Mouse (Mus musculus): ENCODE results near the gene Tm2d3. TPM values are rescaled to one million over a fixed set of nuclear protein-coding genes. Genes with fewer than 3 reads are reported as not detected.

Gene Tm2d3
- polyA plus RNA-seq, 1 experiment from 2014 or later, result 93.5 TPM

GRCm38 (mm10) chr7:65663886-65664285 lies 27.1 kb upstream of the Tm2d3 start:
- H3K9ac ChIP-seq (replicated peaks; ENCODE audit: low read depth, low read length), result no peak overlapping the region
- no peak overlapping the region for H3K27ac ChIP-seq (ENCODE audit: low read depth, low read length)
- H3K4me2 ChIP-seq (ENCODE audit: low read depth, low read length), result no peak overlapping the region
- no peak for ATAC-seq (ENCODE audit: low read depth)
- H3K9me3 ChIP-seq (ENCODE audit: control insufficient read depth, low read length), result no peaks in the 10 kb centered on the region
- H3K27me3 ChIP-seq (ENCODE audit: control insufficient read depth, insufficient read depth, low read length), result no peaks in the 10 kb centered on the region
- WGBS, result 90% methylated on average over 14 of the region's 14 CpGs
- peaks cover 6% of the 10 kb centered on the region; the same call in 1 of the 2 replicates for H3K36me3 ChIP-seq (ENCODE audit: control insufficient read depth, insufficient read depth, low read length)
- no peaks in the 10 kb centered on the region for H3K4me1 ChIP-seq (ENCODE audit: control insufficient read depth, insufficient read depth, low read length)
- no peak overlapping the region for H3K4me3 ChIP-seq (ENCODE audit: low read depth, low read length)

GRCm38 (mm10) chr7:65667491-65667890 lies 23.5 kb upstream of the Tm2d3 start:
- H3K4me2 ChIP-seq (ENCODE audit: low read depth, low read length), result no peak overlapping the region
- no peaks in the 10 kb centered on the region for H3K4me1 ChIP-seq (ENCODE audit: control insufficient read depth, insufficient read depth, low read length)
- no peaks in the 10 kb centered on the region for H3K9me3 ChIP-seq (ENCODE audit: control insufficient read depth, low read length)
- no peak overlapping the region for H3K9ac ChIP-seq (replicated peaks; ENCODE audit: low read depth, low read length)
- no peak overlapping the region for H3K27ac ChIP-seq (ENCODE audit: low read depth, low read length)
- ATAC-seq (ENCODE audit: low read depth), result no peak
- H3K4me3 ChIP-seq (ENCODE audit: low read depth, low read length), result no peak overlapping the region
- peaks cover 8% of the 10 kb centered on the region for H3K36me3 ChIP-seq (ENCODE audit: control insufficient read depth, insufficient read depth, low read length)
- H3K27me3 ChIP-seq (ENCODE audit: control insufficient read depth, insufficient read depth, low read length), result no peaks in the 10 kb centered on the region
- 96% methylated on average over 6 of the region's 6 CpGs for WGBS

DNA sequence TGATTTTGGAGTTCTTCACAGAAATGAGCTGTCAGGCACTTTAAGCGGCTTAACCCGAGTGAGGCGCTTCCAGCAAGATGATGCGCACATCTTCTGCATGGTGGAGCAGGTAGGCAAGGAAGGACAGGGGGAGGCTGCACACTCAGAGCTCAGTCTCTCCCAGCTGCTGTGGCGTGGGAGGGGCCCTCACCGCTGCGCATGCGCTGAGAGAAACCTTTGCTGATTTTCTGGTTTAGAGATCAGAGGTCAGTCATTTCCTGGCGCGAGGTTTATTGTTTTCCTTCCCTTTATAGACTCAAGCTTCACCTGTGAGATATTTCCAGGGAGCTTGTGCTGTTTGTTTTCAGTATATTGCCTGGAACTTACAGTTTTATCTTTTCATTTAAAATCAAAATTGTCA lies 12.9 kb upstream of the Tm2d3 start:
- Histone ChIP-seq H3K9me3 (ENCODE audit: control insufficient read depth, low read length) (no peaks in the 10 kb centered on the region), H3K27ac (ENCODE audit: low read depth, low read length) (no peak overlapping the region), H3K36me3 (ENCODE audit: control insufficient read depth, insufficient read depth, low read length) (0 out of 2 replicates have a peak, but pooled peaks cover 4% of the 10 kb centered on the region), H3K4me3 (ENCODE audit: low read depth, low read length) (no peak overlapping the region), H3K4me2 (ENCODE audit: low read depth, low read length) (no peak overlapping the region), H3K9ac (replicated peaks; ENCODE audit: low read depth, low read length) (no peak overlapping the region), H3K27me3 (ENCODE audit: control insufficient read depth, insufficient read depth, low read length) (no peaks in the 10 kb centered on the region), H3K4me1 (ENCODE audit: control insufficient read depth, insufficient read depth, low read length) (no peaks in the 10 kb centered on the region)
- WGBS, result 83% methylated on average over 10 of the region's 10 CpGs
- no peak for ATAC-seq (ENCODE audit: low read depth)

GRCm38 (mm10) chr7:65678900-65679595 lies 11.9 kb upstream of the Tm2d3 start:
- H3K9ac ChIP-seq (replicated peaks; ENCODE audit: low read depth, low read length), result no peak overlapping the region
- 77% methylated on average over 7 of the region's 7 CpGs for WGBS
- no peaks in the 10 kb centered on the region for H3K4me1 ChIP-seq (ENCODE audit: control insufficient read depth, insufficient read depth, low read length)
- H3K27ac ChIP-seq (ENCODE audit: low read depth, low read length), result no peak overlapping the region
- H3K9me3 ChIP-seq (ENCODE audit: control insufficient read depth, low read length), result no peaks in the 10 kb centered on the region
- 0 out of 2 replicates have a peak, but pooled peaks cover 4% of the 10 kb centered on the region for H3K36me3 ChIP-seq (ENCODE audit: control insufficient read depth, insufficient read depth, low read length)
- H3K4me3 ChIP-seq (ENCODE audit: low read depth, low read length), result no peak overlapping the region
- no peaks in the 10 kb centered on the region for H3K27me3 ChIP-seq (ENCODE audit: control insufficient read depth, insufficient read depth, low read length)
- H3K4me2 ChIP-seq (ENCODE audit: low read depth, low read length), result no peak overlapping the region
- ATAC-seq (ENCODE audit: low read depth), result no peak

- WGBS, result 78% methylated on average over 5 of the region's 5 CpGs
Observed at GRCm38 (mm10) chr7:65681166-65681565, 9.8 kb upstream of the Tm2d3 start.

GRCm38 (mm10) chr7:65684256-65684835 lies 6.6 kb upstream of the Tm2d3 start:
- no peak; the same call in 1 of the 2 replicates for ATAC-seq (ENCODE audit: low read depth)
- Histone ChIP-seq H3K4me1 (ENCODE audit: control insufficient read depth, insufficient read depth, low read length) (no peaks in the 10 kb centered on the region), H3K27me3 (ENCODE audit: control insufficient read depth, insufficient read depth, low read length) (no peaks in the 10 kb centered on the region), H3K9ac (replicated peaks; ENCODE audit: low read depth, low read length) (no peak overlapping the region), H3K27ac (ENCODE audit: low read depth, low read length) (no peak overlapping the region), H3K4me3 (ENCODE audit: low read depth, low read length) (no peak overlapping the region), H3K9me3 (ENCODE audit: control insufficient read depth, low read length) (no peaks in the 10 kb centered on the region), H3K4me2 (ENCODE audit: low read depth, low read length) (no peak overlapping the region), H3K36me3 (ENCODE audit: control insufficient read depth, insufficient read depth, low read length) (no peaks in the 10 kb centered on the region)
- WGBS, result 52% methylated on average over 7 of the region's 7 CpGs

More at GRCm38 (mm10) chr7:65681166-65681565, 9.8 kb upstream of the Tm2d3 start:
- H3K9ac ChIP-seq (replicated peaks; ENCODE audit: low read depth, low read length), result no peak overlapping the region
- H3K27ac ChIP-seq (ENCODE audit: low read depth, low read length), result no peak overlapping the region
- H3K27me3 ChIP-seq (ENCODE audit: control insufficient read depth, insufficient read depth, low read length), result no peaks in the 10 kb centered on the region
- no peak for ATAC-seq (ENCODE audit: low read depth)
- no peaks in the 10 kb centered on the region for H3K36me3 ChIP-seq (ENCODE audit: control insufficient read depth, insufficient read depth, low read length)
- H3K9me3 ChIP-seq (ENCODE audit: control insufficient read depth, low read length), result no peaks in the 10 kb centered on the region
- no peaks in the 10 kb centered on the region for H3K4me1 ChIP-seq (ENCODE audit: control insufficient read depth, insufficient read depth, low read length)
- no peak overlapping the region for H3K4me3 ChIP-seq (ENCODE audit: low read depth, low read length)
- H3K4me2 ChIP-seq (ENCODE audit: low read depth, low read length), result no peak overlapping the region

- no peaks in the 10 kb centered on the region for H3K4me1 ChIP-seq (ENCODE audit: control insufficient read depth, insufficient read depth, low read length)
- no peaks in the 10 kb centered on the region for H3K27me3 ChIP-seq (ENCODE audit: control insufficient read depth, insufficient read depth, low read length)
- no peak overlapping the region for H3K9ac ChIP-seq (replicated peaks; ENCODE audit: low read depth, low read length)
- H3K4me2 ChIP-seq (ENCODE audit: low read depth, low read length), result no peak overlapping the region
- H3K9me3 ChIP-seq (ENCODE audit: control insufficient read depth, low read length), result no peaks in the 10 kb centered on the region
- WGBS, result 89% methylated on average over 9 of the region's 9 CpGs
- H3K36me3 ChIP-seq (ENCODE audit: control insufficient read depth, insufficient read depth, low read length), result no peaks in the 10 kb centered on the region; the same call in 1 of the 2 replicates
- H3K4me3 ChIP-seq (ENCODE audit: low read depth, low read length), result no peak overlapping the region
- H3K27ac ChIP-seq (ENCODE audit: low read depth, low read length), result no peak overlapping the region
- ATAC-seq (ENCODE audit: low read depth), result no peak
Observed at GRCm38 (mm10) chr7:65686664-65687063, 4.3 kb upstream of the Tm2d3 start.

DNA sequence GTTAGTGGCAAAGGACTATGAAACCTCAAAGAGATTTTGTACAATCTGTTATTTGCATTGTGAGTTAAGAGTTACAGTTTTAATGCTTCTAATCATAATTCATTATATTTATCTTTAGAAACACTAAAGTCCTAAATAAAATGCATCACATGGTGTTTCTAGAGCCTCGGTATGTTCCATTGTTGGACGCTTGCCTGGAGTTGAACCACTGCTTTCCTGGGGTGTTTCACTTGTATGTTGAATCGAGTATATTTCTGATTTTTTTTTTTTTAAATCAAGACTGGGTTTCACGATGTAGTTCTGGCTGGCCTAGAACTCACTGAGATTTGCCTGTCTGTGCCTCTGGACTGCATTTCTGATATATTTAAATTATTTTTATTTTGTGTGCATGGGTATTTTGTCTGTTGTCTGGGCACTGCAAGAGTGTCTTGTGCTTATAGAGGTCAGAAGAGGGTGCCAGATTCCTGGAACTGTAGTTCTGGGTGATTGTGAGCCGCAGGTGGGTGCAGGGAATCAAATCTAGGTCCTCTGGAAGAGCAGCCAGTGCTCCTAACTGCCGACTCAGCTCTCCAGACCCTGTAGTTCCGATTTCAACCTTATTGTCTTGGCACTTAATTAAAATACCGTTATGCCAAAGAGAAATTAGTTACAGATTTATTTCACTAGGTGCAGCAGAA lies 1.1 kb downstream of the Tm2d3 start:
- no peak overlapping the region for H3K9ac ChIP-seq (replicated peaks; ENCODE audit: low read depth, low read length)
- WGBS, result 78% methylated on average over 8 of the region's 8 CpGs
- ATAC-seq (ENCODE audit: low read depth), result no peak

GRCm38 (mm10) chr7:65692883-65693282 lies 1.9 kb downstream of the Tm2d3 start:
- peaks cover 20% of the 10 kb centered on the region for H3K36me3 ChIP-seq (ENCODE audit: control insufficient read depth, insufficient read depth, low read length)
- H3K27me3 ChIP-seq (ENCODE audit: control insufficient read depth, insufficient read depth, low read length), result no peaks in the 10 kb centered on the region
- no peaks in the 10 kb centered on the region for H3K9me3 ChIP-seq (ENCODE audit: control insufficient read depth, low read length)
- peak overlapping the region; percentile 84 for H3K9ac ChIP-seq (replicated peaks; ENCODE audit: low read depth, low read length)
- peak; percentile 60 for ATAC-seq (ENCODE audit: low read depth)
- H3K4me2 ChIP-seq (ENCODE audit: low read depth, low read length), result peak overlapping the region; percentile 79
- H3K27ac ChIP-seq (ENCODE audit: low read depth, low read length), result peak overlapping the region; percentile 62
- H3K4me3 ChIP-seq (ENCODE audit: low read depth, low read length), result peak overlapping the region; percentile 83
- 3% methylated on average over 10 of the region's 10 CpGs for WGBS
- peaks cover 9% of the 10 kb centered on the region for H3K4me1 ChIP-seq (ENCODE audit: control insufficient read depth, insufficient read depth, low read length)

More for the DNA sequence above, 1.1 kb downstream of the Tm2d3 start:
- no peaks in the 10 kb centered on the region for H3K27me3 ChIP-seq (ENCODE audit: control insufficient read depth, insufficient read depth, low read length)
- peaks cover 9% of the 10 kb centered on the region for H3K4me1 ChIP-seq (ENCODE audit: control insufficient read depth, insufficient read depth, low read length)
- no peak overlapping the region for H3K27ac ChIP-seq (ENCODE audit: low read depth, low read length)
- no peak overlapping the region for H3K4me2 ChIP-seq (ENCODE audit: low read depth, low read length)
- peaks cover 11% of the 10 kb centered on the region for H3K36me3 ChIP-seq (ENCODE audit: control insufficient read depth, insufficient read depth, low read length)
- no peaks in the 10 kb centered on the region for H3K9me3 ChIP-seq (ENCODE audit: control insufficient read depth, low read length)
- H3K4me3 ChIP-seq (ENCODE audit: low read depth, low read length), result no peak overlapping the region

Data from neural tube, embryonic 14.5 days (tissue).